Comparison of ENCODE assay signal across 17 mouse cellular contexts in genomic region chr1:57642131-57642530, GRCm38 (mm10).
"Had no signal": no experiment of that assay in that cellular context is flagged by ENCODE, and none has a peak within 500 bp of the region (broad histone marks: within the 10 kb centered on the region; RNA-seq: fewer than 3 reads in every experiment).

No protein-coding gene starts in this region.

- H3K27ac ChIP-seq: midbrain, embryonic 10.5 days; midbrain, embryonic 12.5 days; neural tube, embryonic 13.5 days; neural tube, embryonic 15.5 days had no signal

- ATAC-seq: midbrain, embryonic 16.5 days had no signal

- H3K36me3 ChIP-seq: midbrain, embryonic 10.5 days; midbrain, embryonic 12.5 days; neural tube, embryonic 13.5 days; neural tube, embryonic 15.5 days had no signal

- H3K4me1 ChIP-seq: neural tube, embryonic 13.5 days; neural tube, embryonic 15.5 days had no signal

- H3K9ac ChIP-seq: lung, embryonic 14.5 days; midbrain, embryonic 12.5 days; neural tube, embryonic 13.5 days; neural tube, embryonic 15.5 days had no signal

- H3K4me3 ChIP-seq: midbrain, embryonic 10.5 days; midbrain, embryonic 12.5 days; myocyte; neural tube, embryonic 13.5 days; neural tube, embryonic 15.5 days had no signal

- H3K9me3 ChIP-seq: midbrain, embryonic 10.5 days; midbrain, embryonic 12.5 days; neural tube, embryonic 13.5 days; neural tube, embryonic 15.5 days had no signal

- H3K4me2 ChIP-seq: lung, embryonic 14.5 days; midbrain, embryonic 12.5 days; neural tube, embryonic 13.5 days; neural tube, embryonic 15.5 days had no signal

- DNase-seq: lung, adult 18-20 months; lung, embryonic 14.5 days; lung, postnatal 10 days; lung, postnatal 4 days; midbrain, embryonic 14.5 days; retina, postnatal 1 day; right cerebral cortex, postnatal 14 days; spleen, adult 18-20 months; thymus, adult 2 months; thymus, postnatal 25 days; thymus, postnatal 4 days had no signal

- H3K27me3 ChIP-seq: midbrain, embryonic 12.5 days; neural tube, embryonic 13.5 days; neural tube, embryonic 15.5 days had no signal
